Mouse (Mus musculus): ENCODE data around the gene Inha.

GRCm38 (mm10) chr1:75492579-75493170 lies 14.2 kb upstream of the Inha start:
- TF ChIP-seq POLR2A (IDR thresholded peaks at IDR 0.05; ENCODE audit: low read depth, low read length): no peak
- TF ChIP-seq CTCF (IDR thresholded peaks at IDR 0.05; ENCODE audit: extremely low read depth, insufficient read depth, insufficient read length, insufficient replicate concordance): no peak

Measured in spleen, adult 2 months (tissue).